Mouse (Mus musculus): ENCODE measurements at regions not wholly inside any gene's neighbourhood (a gene's known extent, or its start where the extent isn't known, plus 50 kb on each side); places are given as distances from the start of the nearest gene placed in this dataset.

GRCm38 (mm10) chr7:130091942-130092341, 428.2 kb downstream of the Ate1 start:
- DNase-seq, result no peak

- no peak for DNase-seq
Measured at GRCm38 (mm10) chr7:130095141-130095540, 425.0 kb downstream of the Ate1 start.

- no peak for DNase-seq
Measured at GRCm38 (mm10) chr7:130098606-130099005, 421.6 kb downstream of the Ate1 start.

GRCm38 (mm10) chr7:130102671-130103070, 417.5 kb downstream of the Ate1 start:
- no peak for DNase-seq

DNA sequence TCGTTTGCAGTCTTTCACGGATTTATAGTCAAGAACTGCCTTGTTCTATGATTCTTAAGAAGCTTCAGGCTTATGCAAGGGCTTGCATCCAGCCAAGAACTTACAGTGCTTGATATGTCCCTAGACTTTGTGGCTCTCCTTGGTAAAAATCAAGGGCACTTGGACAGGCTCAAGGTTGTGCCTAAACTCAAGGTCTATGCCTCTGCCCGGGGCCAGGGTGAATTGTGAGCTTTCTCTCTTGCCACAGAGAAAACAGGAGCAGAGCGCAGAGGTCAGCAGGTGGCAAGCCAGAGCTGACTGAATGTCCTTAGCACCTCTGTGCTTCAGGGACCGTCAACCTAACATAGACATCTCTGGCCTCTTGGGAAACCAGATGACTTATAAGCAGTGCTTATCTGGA, 413.2 kb downstream of the Ate1 start:
- DNase-seq, result no peak

DNA sequence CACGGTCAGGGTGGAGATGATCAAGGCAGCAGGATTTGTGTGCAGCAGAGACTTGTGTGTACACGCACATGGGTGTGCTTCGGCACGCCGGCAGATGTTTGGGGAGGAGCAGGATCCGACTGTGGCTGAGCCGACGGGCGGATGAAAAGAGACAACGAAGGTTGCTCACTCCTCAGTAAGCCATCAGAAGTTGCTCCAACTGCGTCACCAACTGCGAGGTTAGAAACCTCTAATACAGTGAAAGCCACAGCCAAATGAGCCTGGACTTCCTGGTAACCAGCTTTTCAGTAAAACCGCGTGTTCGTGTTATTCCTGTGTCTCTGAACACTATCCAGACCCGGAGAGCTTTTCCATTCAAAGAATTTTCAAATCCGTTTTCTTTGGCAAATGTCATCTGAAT, 411.8 kb downstream of the Ate1 start:
- DNase-seq, result no peak

Data from cerebellum, adult 11-12 months (tissue).